Mouse (Mus musculus) spleen, adult 2 months (tissue): Measurements from ENCODE around the gene Pank2.

Experiments used
- CTCF ChIP-seq: fragments of 200-500 bp; IDR thresholded peaks from 2 replicates; pipeline ENCODE4 v1.5.1; 2011; ENCODE audit warnings: mild to moderate bottlenecking, inconsistent platforms; ENCODE audit not compliant: insufficient read depth, insufficient read length, insufficient replicate concordance; ENCODE audit errors: extremely low read depth
- POLR2A ChIP-seq: fragments of 200-500 bp; IDR thresholded peaks from 2 replicates; pipeline ENCODE4 v1.6.1; 2011; ENCODE audit warnings: low read depth, low read length, inconsistent platforms

- TF ChIP-seq POLR2A (no peak), CTCF (no peak)
Measured at GRCm38 (mm10) chr2:131215941-131216858, 46.1 kb upstream of the Pank2 start.
